Mouse (Mus musculus) bone marrow, adult 2 months (tissue): ENCODE data around the gene Kazald1. TPM values are rescaled to one million over a fixed set of nuclear protein-coding genes. Genes with fewer than 3 reads are reported as not detected.
A peak's percentile ranks its signal among the peaks of the same experiment; 100 is the strongest.

Experiments
- H3K27ac ChIP-seq: fragments of 200-500 bp; 2 replicates; pipeline ENCODE4 v1.5.1; 2012; ENCODE audit warnings: low read depth, mild to moderate bottlenecking, control low read depth, inconsistent platforms, low read length; ENCODE audit not compliant: control insufficient read depth, poor library complexity, insufficient read depth
- H3K4me1 ChIP-seq: fragments of 200-500 bp; 2 replicates; pipeline ENCODE4 v1.6.1; 2011; ENCODE audit warnings: low read length; ENCODE audit not compliant: control insufficient read depth, insufficient read depth
- H3K4me3 ChIP-seq: fragments of 200-500 bp; replicated peaks from 2 replicates; pipeline ENCODE3; 2011; ENCODE audit warnings: mild to moderate bottlenecking, low read depth, low read length, control low read depth; ENCODE audit not compliant: control insufficient read depth
- CTCF ChIP-seq: fragments of 200-500 bp; IDR thresholded peaks from 2 replicates; pipeline ENCODE4 v1.5.1; 2011; ENCODE audit warnings: low read length, control low read depth; ENCODE audit not compliant: control insufficient read depth, insufficient read depth
- POLR2A ChIP-seq: fragments of 200-500 bp; IDR thresholded peaks from 2 replicates; pipeline ENCODE4 v1.6.1; 2011; ENCODE audit warnings: low read depth, mild to moderate bottlenecking, control low read depth, low read length, borderline replicate concordance; ENCODE audit not compliant: control insufficient read depth
- WGBS: fragments of 180-500 bp; shearing (Covaris S2); methylation state at CpG from one replicate; pipeline ENCODE4 v1.1.7; 2018; 5-methylcytosine and 5-hydroxymethylcytosine counted together
- polyA plus RNA-seq: library from polyadenylated mRNA; stranded (reverse); fragments of >200 nt; gene quantifications from 2 replicates; pipeline ENCODE4 v1.2.4, GENCODE M21; 2011; ENCODE audit warnings: low replicate concordance; ENCODE audit not compliant: missing spikeins, insufficient read depth, insufficient read length

Kazald1 gene
- polyA plus RNA-seq, 1 experiment, result 2.2 TPM

DNA sequence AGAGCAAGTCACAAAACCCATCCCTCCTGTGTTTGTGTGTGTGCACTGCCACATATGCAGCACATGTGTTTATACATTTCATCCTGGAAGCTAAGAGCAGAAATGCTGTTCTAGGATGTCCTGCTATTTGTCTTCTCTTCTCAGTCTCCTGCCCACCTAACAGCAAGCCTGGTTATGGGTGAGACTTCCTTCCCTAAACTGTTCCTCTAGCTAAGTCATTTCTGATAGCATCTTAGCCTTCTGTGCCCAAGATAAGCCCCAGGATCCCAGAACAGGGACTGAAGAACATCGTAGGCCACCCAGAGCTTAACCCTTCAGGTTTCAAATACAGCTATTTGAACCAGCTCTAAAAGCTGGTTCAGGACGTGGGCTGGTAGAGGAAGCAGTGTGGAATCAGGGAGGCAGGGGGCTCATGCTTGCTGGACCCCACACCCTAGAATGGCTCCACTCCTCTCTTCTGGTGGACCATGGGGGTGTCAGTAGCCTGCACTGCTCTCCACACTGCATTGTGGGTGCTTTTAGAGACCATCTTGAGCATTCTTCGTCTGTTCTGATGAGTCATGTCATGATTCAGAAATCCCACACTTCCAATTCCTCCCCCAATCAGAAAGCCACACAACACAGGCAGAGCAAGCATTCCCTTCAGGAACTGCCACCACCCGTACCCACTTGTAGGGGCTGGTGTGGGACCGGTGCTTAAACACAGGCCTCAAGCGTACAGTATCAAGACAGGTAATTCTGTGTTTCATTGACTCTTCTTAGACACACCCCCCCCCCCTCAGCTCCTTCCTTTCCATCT, 19.9 kb upstream of the Kazald1 start:
- H3K27ac ChIP-seq, result no peak overlapping the region
- H3K4me3 ChIP-seq, result no peak overlapping the region
- peaks cover 1% of the 10 kb centered on the region; the same call in 1 of the 2 replicates for H3K4me1 ChIP-seq
- WGBS, result 57% methylated on average over 6 of the region's 6 CpGs
- TF ChIP-seq CTCF (no peak), POLR2A (no peak)

DNA sequence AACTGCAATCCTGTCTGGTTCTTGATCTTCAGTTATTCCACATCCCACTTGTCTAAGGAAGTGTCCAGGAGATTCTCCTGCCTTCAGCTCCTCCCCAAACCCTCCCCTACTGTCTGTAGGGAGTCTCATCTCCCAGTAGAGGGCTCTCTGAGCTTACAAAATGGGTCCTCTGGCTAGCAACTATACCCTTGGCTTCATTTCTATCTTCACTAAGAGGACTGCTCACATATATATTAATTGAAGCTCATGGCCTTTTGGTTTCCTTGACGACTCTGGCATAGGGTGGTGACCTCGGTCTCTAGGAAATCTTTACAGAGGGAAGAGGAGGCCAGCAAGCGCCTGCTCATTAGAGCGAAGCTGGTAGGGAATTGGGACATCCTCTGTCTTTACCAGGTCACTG, 18.7 kb upstream of the Kazald1 start:
- no peak overlapping the region for H3K4me3 ChIP-seq
- H3K27ac ChIP-seq, result no peak overlapping the region
- 28% methylated on average over 4 of the region's 4 CpGs for WGBS
- peaks cover 1% of the 10 kb centered on the region; the same call in 1 of the 2 replicates for H3K4me1 ChIP-seq
- TF ChIP-seq POLR2A, result no peak
- TF ChIP-seq CTCF, result peak; percentile 52; the same call in 1 of the 2 replicates

DNA sequence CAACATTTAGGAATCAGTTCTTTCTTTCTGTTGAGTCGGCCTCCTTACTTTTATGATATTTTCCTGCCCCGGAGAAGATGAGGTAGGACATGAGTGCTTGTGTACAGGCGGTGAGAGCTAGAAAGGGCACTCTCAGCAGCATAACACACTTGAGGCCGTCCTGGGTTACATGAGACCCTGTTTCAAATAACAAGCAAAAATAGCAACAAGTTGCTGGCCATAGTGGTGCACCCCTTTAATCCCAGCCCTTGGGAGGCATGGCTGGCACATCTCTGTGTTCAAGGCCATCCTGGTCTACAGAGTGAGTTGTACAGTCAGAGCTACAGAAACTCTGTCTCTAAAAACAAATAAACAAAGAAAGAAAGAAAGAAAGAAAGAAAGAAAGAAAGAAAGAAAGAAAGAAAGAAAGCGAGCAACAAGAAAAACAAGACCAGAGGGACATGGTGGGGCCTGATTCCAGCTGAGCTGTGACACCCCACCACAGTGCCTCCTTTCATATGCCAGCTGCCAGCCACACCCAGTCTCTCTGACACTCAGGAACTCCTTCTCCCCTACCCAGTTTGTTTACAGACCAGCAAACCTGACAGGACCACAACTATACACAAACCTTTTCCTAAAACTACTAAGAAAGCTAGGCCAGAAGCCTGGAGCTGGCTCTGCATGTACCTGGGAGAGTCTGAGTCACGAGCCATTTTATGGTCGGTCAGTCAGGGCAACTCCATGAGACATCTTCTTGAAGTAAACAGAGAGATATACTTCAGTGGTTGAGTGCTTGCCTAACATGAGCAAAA, 17.9 kb upstream of the Kazald1 start:
- 51% methylated on average over 7 of the region's 7 CpGs for WGBS
- TF ChIP-seq POLR2A (no peak), CTCF (no peak)
- Histone ChIP-seq H3K4me1 (peaks cover 1% of the 10 kb centered on the region; the same call in 1 of the 2 replicates), H3K27ac (peak overlapping the region; percentile 62; the same call in 1 of the 2 replicates), H3K4me3 (no peak overlapping the region)

DNA sequence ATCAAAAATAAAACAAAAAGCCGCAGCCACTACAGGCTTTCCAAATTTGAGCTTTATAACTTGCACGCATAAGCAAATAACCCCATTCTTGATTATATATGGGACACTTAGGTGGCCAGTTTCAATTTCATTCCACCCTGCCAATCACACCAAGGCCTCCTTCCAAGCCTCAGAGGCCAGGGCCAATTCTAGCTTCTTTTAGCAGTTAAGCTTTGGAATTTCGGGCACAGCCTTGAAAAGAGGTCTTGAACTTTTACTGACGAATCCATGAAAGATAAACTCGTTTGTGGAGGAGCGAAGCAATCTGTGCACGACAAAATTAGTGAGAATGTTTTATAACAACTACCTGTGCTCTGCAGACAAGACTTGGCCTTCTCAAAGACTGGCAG, 17.3 kb upstream of the Kazald1 start:
- Histone ChIP-seq H3K27ac (peak overlapping the region; percentile 79), H3K4me1 (peaks cover 1% of the 10 kb centered on the region; the same call in 1 of the 2 replicates), H3K4me3 (peak overlapping the region; percentile 64)
- TF ChIP-seq POLR2A (no peak), CTCF (no peak)
- WGBS, result 23% methylated on average over 7 of the region's 7 CpGs

DNA sequence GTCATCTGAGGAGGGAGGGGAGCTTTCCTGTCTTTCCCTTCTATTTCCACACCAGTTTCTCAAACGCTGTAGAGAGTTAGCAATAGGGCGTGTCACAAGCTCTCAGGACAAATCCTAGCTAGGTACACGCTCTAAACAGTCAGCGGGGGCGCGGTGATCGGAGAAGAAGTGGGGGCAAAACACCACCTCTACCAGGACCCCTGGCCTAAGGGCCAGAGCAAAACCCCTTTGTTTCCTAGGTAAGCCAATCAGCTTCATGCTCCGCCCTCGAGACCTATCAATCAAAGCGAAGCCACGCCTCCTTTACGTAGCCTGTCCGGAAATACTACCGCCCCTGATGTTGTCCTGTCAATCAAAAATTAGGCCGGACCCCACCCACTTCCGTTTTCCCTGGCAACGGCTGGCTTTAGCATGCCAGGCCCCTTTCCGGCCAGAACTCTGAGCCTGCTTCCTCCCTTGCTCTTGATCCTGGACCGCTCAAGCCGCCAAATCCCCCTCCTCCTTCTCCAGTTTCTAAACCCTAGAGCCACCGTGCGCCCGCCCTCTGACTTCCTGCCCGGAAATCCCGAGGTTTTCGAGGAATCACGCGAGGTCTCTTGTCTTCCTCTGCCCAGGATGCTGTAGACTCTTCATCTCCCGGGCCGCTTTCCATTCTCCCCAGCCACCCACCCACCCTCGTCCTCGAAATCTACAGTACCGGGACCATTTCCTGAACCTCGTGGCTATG, 16.8 kb upstream of the Kazald1 start:
- peaks cover 1% of the 10 kb centered on the region; the same call in 1 of the 2 replicates for H3K4me1 ChIP-seq

DNA sequence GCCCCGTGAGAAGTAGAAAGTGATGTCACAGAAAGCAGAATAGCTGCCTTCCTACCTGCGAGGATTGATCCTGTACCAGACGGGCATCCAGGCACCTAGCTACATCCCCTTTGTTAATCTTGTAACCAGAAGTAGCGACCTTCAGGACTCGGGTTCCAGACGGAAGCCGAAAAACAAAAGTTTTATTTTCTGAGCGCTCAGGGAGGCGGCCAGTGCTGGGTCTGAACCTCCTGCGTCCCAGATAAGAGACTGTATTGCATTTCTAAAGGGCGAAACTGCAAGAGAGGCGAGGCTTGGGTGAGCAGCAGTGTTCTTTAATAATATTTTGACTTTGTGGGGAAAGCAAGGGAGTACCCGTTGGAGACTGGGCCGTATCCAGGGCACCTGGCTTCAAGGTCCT, 16.2 kb upstream of the Kazald1 start:
- WGBS, result 2% methylated on average over 14 of the region's 14 CpGs
- peaks cover 1% of the 10 kb centered on the region; the same call in 1 of the 2 replicates for H3K4me1 ChIP-seq
- no peak for TF ChIP-seq POLR2A
- no peak for TF ChIP-seq CTCF

More for the DNA sequence above, 16.8 kb upstream of the Kazald1 start:
- H3K4me3 ChIP-seq, result peak overlapping the region; percentile 64
- TF ChIP-seq CTCF (no peak), POLR2A (peak; percentile 69; the same call in 1 of the 2 replicates)
- under 1% methylated on average over 34 of the region's 34 CpGs for WGBS
- H3K27ac ChIP-seq, result peak overlapping the region; percentile 90

DNA sequence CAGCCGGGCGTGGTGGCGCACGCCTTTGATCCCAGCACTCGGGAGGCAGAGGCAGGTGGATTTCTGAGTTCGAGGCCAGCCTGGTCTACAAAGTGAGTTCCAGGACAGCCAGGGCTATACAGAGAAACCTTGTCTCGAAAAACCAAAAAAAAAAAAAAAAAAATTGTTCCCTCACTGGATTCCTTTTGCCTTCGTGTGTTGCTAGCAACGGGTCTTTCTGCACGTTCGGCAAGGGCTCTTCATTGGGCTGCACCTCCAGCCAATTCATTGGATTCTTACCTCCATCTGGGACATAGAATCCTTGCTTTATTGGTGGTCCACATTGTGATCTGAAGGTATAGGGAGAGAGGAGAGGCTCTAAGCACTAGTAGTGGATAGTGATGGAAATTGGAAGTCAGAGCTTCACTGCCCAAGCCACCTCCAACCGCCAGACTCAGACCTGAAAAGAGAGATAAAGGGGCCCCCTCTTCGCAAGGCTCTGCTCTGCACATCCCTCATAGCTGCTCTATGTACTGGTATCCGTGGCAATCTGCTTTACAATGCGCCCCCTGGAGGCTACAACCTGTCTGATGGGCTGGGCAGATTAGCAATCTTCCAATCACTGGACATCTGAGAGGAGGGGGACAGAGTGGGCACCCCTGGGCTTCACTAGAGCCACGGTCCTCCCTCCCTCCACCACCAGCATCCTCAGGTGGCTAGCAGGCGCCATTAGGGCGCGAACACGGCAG, 11.3 kb upstream of the Kazald1 start:
- Histone ChIP-seq H3K4me1 (no peaks in the 10 kb centered on the region), H3K27ac (no peak overlapping the region), H3K4me3 (no peak overlapping the region)
- 47% methylated on average over 20 of the region's 20 CpGs for WGBS
- TF ChIP-seq POLR2A (no peak), CTCF (peak; percentile 72)

More for the DNA sequence above, 16.2 kb upstream of the Kazald1 start:
- Histone ChIP-seq H3K27ac (peak overlapping the region; percentile 90), H3K4me3 (peak overlapping the region; percentile 64)
